Mouse (Mus musculus) small intestine, adult 2 months (tissue): ENCODE results near the gene Megf6.

ENCODE experiments used
- CTCF ChIP-seq: fragments of 200-500 bp; IDR thresholded peaks from 2 replicates; pipeline ENCODE4 v1.5.1; 2012; ENCODE audit warnings: low read depth, mild to moderate bottlenecking, control low read depth, inconsistent platforms, low read length, moderate library complexity, mixed read lengths; ENCODE audit not compliant: insufficient replicate concordance, insufficient read length; ENCODE audit errors: extremely low read depth
- POLR2A ChIP-seq: fragments of 200-500 bp; IDR thresholded peaks from 2 replicates; pipeline ENCODE4 v1.6.1; 2012; ENCODE audit warnings: low read depth, mild to moderate bottlenecking, control low read depth, inconsistent platforms, low read length, moderate library complexity

DNA sequence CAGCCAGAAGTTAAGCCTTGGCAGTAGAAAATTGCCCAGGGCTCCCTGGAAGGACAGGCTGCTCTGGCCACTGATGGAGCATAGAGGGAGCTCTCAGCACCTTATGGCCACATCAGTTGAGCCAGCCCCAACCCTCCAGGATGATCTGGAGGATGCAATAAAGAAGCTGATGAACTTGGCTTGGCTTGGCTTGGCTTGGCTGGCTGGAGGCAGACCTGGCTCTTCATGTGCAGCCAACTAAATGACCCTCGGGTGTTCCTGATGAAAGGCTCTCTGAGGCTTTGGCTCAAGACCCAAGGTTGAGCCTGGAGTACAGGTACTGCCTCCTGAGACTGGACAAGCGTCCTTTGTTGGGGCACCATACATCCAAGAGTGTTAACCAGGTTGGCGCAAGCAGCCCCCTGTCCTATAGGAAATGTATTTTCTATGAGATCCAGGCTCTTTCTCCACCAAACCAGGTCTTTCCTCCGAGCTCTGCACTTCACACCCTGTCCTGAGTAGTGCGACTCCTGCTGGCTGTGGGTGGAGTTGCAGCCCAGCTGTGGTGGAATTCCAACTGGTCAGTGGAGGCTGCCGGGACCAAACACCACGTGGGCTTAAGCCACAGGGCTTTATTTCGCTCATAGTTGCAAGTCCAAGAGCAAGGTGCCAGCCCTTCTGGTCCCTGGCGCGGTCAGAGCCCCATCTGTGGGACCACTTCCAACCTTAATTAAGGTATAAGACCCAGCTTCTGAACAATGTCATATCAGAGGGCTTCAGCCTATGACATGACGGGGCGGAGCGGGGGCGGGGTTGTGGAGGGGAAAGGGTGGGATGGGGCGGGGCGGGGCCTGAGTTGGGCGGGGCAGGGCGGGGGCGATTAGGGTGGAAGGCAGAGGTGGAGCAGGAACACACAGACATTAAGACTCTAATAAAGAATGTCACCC is 75.8 kb downstream of the Megf6 start:
- TF ChIP-seq POLR2A (no peak), CTCF (peak; percentile 92)
